Mouse (Mus musculus) lung, embryonic 14.5 days (tissue): ENCODE results near the gene Pcbp3. TPM values are rescaled to one million over a fixed set of nuclear protein-coding genes. Genes with fewer than 3 reads are reported as not detected.
A peak's percentile ranks its signal among the peaks of the same experiment; 100 is the strongest.

Experiments
- ATAC-seq: fragments of 200-750 bp; cut with Nextera tagmentation; 2 replicates; pipeline ENCODE4 v1.8.0; 2017; ENCODE audit warnings: mild to moderate bottlenecking, moderate TSS enrichment, moderate library complexity; ENCODE audit not compliant: insufficient read depth
- DNase-seq: peaks from one replicate; pipeline ENCODE4 v3.0.0-alpha.2; 2015
- H3K27ac ChIP-seq: fragments of 300-500 bp; sonication (generic); 2 replicates; pipeline ENCODE4 v1.5.1; 2014; ENCODE audit warnings: low read depth, mild to moderate bottlenecking, moderate library complexity
- H3K27me3 ChIP-seq: fragments of 300-500 bp; sonication (generic); 2 replicates; pipeline ENCODE4 v1.6.1; 2014; ENCODE audit warnings: low read length, control low read depth; ENCODE audit not compliant: insufficient read depth
- H3K36me3 ChIP-seq: fragments of 300-500 bp; sonication (generic); 2 replicates; pipeline ENCODE4 v1.6.1; 2014; ENCODE audit warnings: control low read depth; ENCODE audit not compliant: insufficient read depth
- H3K4me1 ChIP-seq: fragments of 300-500 bp; sonication (generic); 2 replicates; pipeline ENCODE4 v1.6.1; 2014; ENCODE audit warnings: antibody characterized with exemption, control low read depth; ENCODE audit not compliant: insufficient read depth
- H3K4me2 ChIP-seq: fragments of 300-500 bp; sonication (generic); 2 replicates; pipeline ENCODE4 v1.6.1; 2014; ENCODE audit warnings: mild to moderate bottlenecking
- H3K4me3 ChIP-seq: fragments of 300-500 bp; sonication (generic); 2 replicates; pipeline ENCODE4 v1.5.1; 2014; ENCODE audit warnings: low read depth, low read length
- H3K9ac ChIP-seq: fragments of 300-500 bp; sonication (generic); 2 replicates; pipeline ENCODE4 v1.6.1; 2014
- H3K9me3 ChIP-seq: fragments of 300-500 bp; sonication (generic); 2 replicates; pipeline ENCODE4 v1.6.1; 2016; ENCODE audit warnings: low read depth, low read length, control low read depth
- CTCF ChIP-seq: IDR thresholded peaks from 2 replicates; pipeline ENCODE4 v1.5.1; 2016; ENCODE audit warnings: antibody characterized with exemption, low read depth
- WGBS: fragments of 180-500 bp; shearing (Covaris S2); extraction: QIAGEN DNeasy Blood & Tissue Kit; methylation state at CpG from one replicate; pipeline ENCODE4 v1.1.7; 2014; 5-methylcytosine and 5-hydroxymethylcytosine counted together
- polyA plus RNA-seq: library from polyadenylated mRNA; unstranded; fragments of >200 nt; fragmentation: Nextera tagmentation; extraction: Ambion mirVana; gene quantifications from 2 replicates; pipeline ENCODE4 v1.2.1, GENCODE M21; 2014

Gene Pcbp3
- polyA plus RNA-seq, 1 experiment from 2014 or later: 15.9 TPM

- no peaks in the 10 kb centered on the region for H3K9me3 ChIP-seq
- no peaks in the 10 kb centered on the region for H3K4me1 ChIP-seq
- WGBS: 73% methylated on average over 5 of the region's 5 CpGs
- no peaks in the 10 kb centered on the region for H3K27me3 ChIP-seq
- no peak for ATAC-seq
- no peak overlapping the region for H3K4me3 ChIP-seq
- H3K4me2 ChIP-seq: no peak overlapping the region
- no peak overlapping the region for H3K27ac ChIP-seq
- no peak for TF ChIP-seq CTCF
- H3K36me3 ChIP-seq: no peaks in the 10 kb centered on the region
- H3K9ac ChIP-seq: no peak overlapping the region
- no peak for DNase-seq
These were observed 86.8 kb downstream of the Pcbp3 start for GRCm38 (mm10) chr10:76874879-76875278.

GRCm38 (mm10) chr10:76874398-76874797, 87.3 kb downstream of the Pcbp3 start:
- no peak for TF ChIP-seq CTCF

GRCm38 (mm10) chr10:76873948-76874347, 87.7 kb downstream of the Pcbp3 start:
- no peaks in the 10 kb centered on the region for H3K4me1 ChIP-seq
- ATAC-seq (no peak), DNase-seq (peak; percentile 5)
- H3K36me3 ChIP-seq: no peaks in the 10 kb centered on the region
- no peak for TF ChIP-seq CTCF
- no peak overlapping the region for H3K4me3 ChIP-seq
- H3K9ac ChIP-seq: no peak overlapping the region
- no peaks in the 10 kb centered on the region for H3K27me3 ChIP-seq
- H3K4me2 ChIP-seq: no peak overlapping the region
- H3K9me3 ChIP-seq: no peaks in the 10 kb centered on the region
- H3K27ac ChIP-seq: no peak overlapping the region
- WGBS: 56% methylated on average over 10 of the region's 10 CpGs

More at GRCm38 (mm10) chr10:76874398-76874797, 87.3 kb downstream of the Pcbp3 start:
- Histone ChIP-seq H3K4me3 (no peak overlapping the region), H3K36me3 (no peaks in the 10 kb centered on the region), H3K27me3 (no peaks in the 10 kb centered on the region), H3K4me2 (no peak overlapping the region), H3K4me1 (no peaks in the 10 kb centered on the region), H3K9me3 (no peaks in the 10 kb centered on the region), H3K9ac (no peak overlapping the region), H3K27ac (no peak overlapping the region)
- DNase-seq: no peak
- WGBS: 91% methylated on average over 1 of the region's 1 CpGs
- ATAC-seq: no peak

GRCm38 (mm10) chr10:76872736-76873135, 89.0 kb downstream of the Pcbp3 start:
- no peaks in the 10 kb centered on the region for H3K4me1 ChIP-seq
- H3K9ac ChIP-seq: no peak overlapping the region
- ATAC-seq (no peak), DNase-seq (no peak)
- no peak overlapping the region for H3K4me2 ChIP-seq
- no peak overlapping the region for H3K4me3 ChIP-seq
- no peaks in the 10 kb centered on the region for H3K9me3 ChIP-seq
- no peak overlapping the region for H3K27ac ChIP-seq
- H3K27me3 ChIP-seq: no peaks in the 10 kb centered on the region
- no peaks in the 10 kb centered on the region for H3K36me3 ChIP-seq
- 73% methylated on average over 8 of the region's 8 CpGs for WGBS
- TF ChIP-seq CTCF: no peak

GRCm38 (mm10) chr10:76865936-76866335, 95.8 kb downstream of the Pcbp3 start:
- H3K27me3 ChIP-seq: no peaks in the 10 kb centered on the region
- ATAC-seq (no peak), DNase-seq (no peak)
- no peaks in the 10 kb centered on the region for H3K36me3 ChIP-seq
- no peak overlapping the region for H3K27ac ChIP-seq
- H3K9ac ChIP-seq: no peak overlapping the region
- H3K9me3 ChIP-seq: no peaks in the 10 kb centered on the region
- H3K4me1 ChIP-seq: no peaks in the 10 kb centered on the region
- H3K4me2 ChIP-seq: no peak overlapping the region
- no peak overlapping the region for H3K4me3 ChIP-seq
- no peak for TF ChIP-seq CTCF

GRCm38 (mm10) chr10:76860998-76861397, 100.7 kb downstream of the Pcbp3 start:
- TF ChIP-seq CTCF: peak; percentile 35
- no peaks in the 10 kb centered on the region for H3K9me3 ChIP-seq
- WGBS: 60% methylated on average over 3 of the region's 3 CpGs
- DNase-seq (no peak), ATAC-seq (no peak)
- H3K27ac ChIP-seq: no peak overlapping the region
- no peak overlapping the region for H3K4me2 ChIP-seq
- no peak overlapping the region for H3K4me3 ChIP-seq
- no peaks in the 10 kb centered on the region for H3K27me3 ChIP-seq
- no peak overlapping the region for H3K9ac ChIP-seq
- no peaks in the 10 kb centered on the region for H3K36me3 ChIP-seq
- H3K4me1 ChIP-seq: no peaks in the 10 kb centered on the region

GRCm38 (mm10) chr10:76859355-76860127, 102.1 kb downstream of the Pcbp3 start:
- Histone ChIP-seq H3K36me3 (no peaks in the 10 kb centered on the region), H3K9me3 (no peaks in the 10 kb centered on the region), H3K27ac (no peak overlapping the region), H3K9ac (no peak overlapping the region), H3K4me2 (no peak overlapping the region), H3K4me3 (no peak overlapping the region), H3K4me1 (no peaks in the 10 kb centered on the region), H3K27me3 (no peaks in the 10 kb centered on the region)
- peak; percentile 3; the same call in 1 of the 2 replicates for TF ChIP-seq CTCF
- ATAC-seq (no peak), DNase-seq (no peak)
- 72% methylated on average over 12 of the region's 12 CpGs for WGBS

- H3K4me2 ChIP-seq: no peak overlapping the region
- H3K36me3 ChIP-seq: no peaks in the 10 kb centered on the region
- no peaks in the 10 kb centered on the region for H3K4me1 ChIP-seq
- H3K9ac ChIP-seq: no peak overlapping the region
- no peak for DNase-seq
- H3K9me3 ChIP-seq: no peaks in the 10 kb centered on the region
- H3K27ac ChIP-seq: no peak overlapping the region
- no peaks in the 10 kb centered on the region for H3K27me3 ChIP-seq
- H3K4me3 ChIP-seq: no peak overlapping the region
- no peak for ATAC-seq
- no peak for TF ChIP-seq CTCF
- 91% methylated on average over 2 of the region's 2 CpGs for WGBS
These were observed 103.8 kb downstream of the Pcbp3 start for GRCm38 (mm10) chr10:76857879-76858278.
